Mouse (Mus musculus): ENCODE data around the gene Ccdc86. TPM values are rescaled to one million over a fixed set of nuclear protein-coding genes. Genes with fewer than 3 reads are reported as not detected.
A peak's percentile ranks its signal among the peaks of the same experiment; 100 is the strongest.

Gene Ccdc86
- polyA plus RNA-seq, 1 experiment from 2014 or later = 33.2 TPM

- H3K27ac ChIP-seq = no peak overlapping the region
- H3K4me1 ChIP-seq (replicated peaks) = no peaks in the 10 kb centered on the region
- H3K36me3 ChIP-seq = no peaks in the 10 kb centered on the region
- ATAC-seq (ENCODE audit: insufficient number of reproducible peaks, insufficient read depth, low FRiP score, low TSS enrichment, low read depth) = no peak
- H3K9me3 ChIP-seq = 0 out of 2 replicates have a peak, but pooled peaks cover 6% of the 10 kb centered on the region
- no peak overlapping the region for H3K4me2 ChIP-seq
- WGBS = 83% methylated on average over 2 of the region's 2 CpGs
- no peaks in the 10 kb centered on the region for H3K27me3 ChIP-seq
- no peak overlapping the region for H3K9ac ChIP-seq (replicated peaks)
- H3K4me3 ChIP-seq (replicated peaks) = no peak overlapping the region
Measured at GRCm38 (mm10) chr19:10975187-10975586, 26.1 kb upstream of the Ccdc86 start.

GRCm38 (mm10) chr19:10974238-10974865 lies 25.3 kb upstream of the Ccdc86 start, which contains the start of gene Ms4a10:
TSS of gene Ms4a10 (minus strand) at chr19:10974670.
- Histone ChIP-seq H3K9ac (replicated peaks) (no peak within 1 kb of the TSS), H3K4me3 (replicated peaks) (no peak within 1 kb of the TSS), H3K36me3 (no peaks in the 10 kb centered on the region), H3K4me1 (replicated peaks) (no peaks in the 10 kb centered on the region), H3K27ac (no peak within 1 kb of the TSS; the same call in 1 of the 2 replicates), H3K9me3 (0 out of 2 replicates have a peak, but pooled peaks cover 6% of the 10 kb centered on the region), H3K4me2 (no peak within 1 kb of the TSS), H3K27me3 (no peaks in the 10 kb centered on the region)
- peak; percentile 52; the same call in 1 of the 2 replicates for ATAC-seq (ENCODE audit: insufficient number of reproducible peaks, insufficient read depth, low FRiP score, low TSS enrichment, low read depth)
- WGBS = 23% methylated on average over 4 of the region's 4 CpGs

- H3K27me3 ChIP-seq = no peaks in the 10 kb centered on the region
- WGBS = 22% methylated on average over 2 of the region's 2 CpGs
- no peaks in the 10 kb centered on the region for H3K4me1 ChIP-seq (replicated peaks)
- H3K9ac ChIP-seq (replicated peaks) = no peak overlapping the region
- H3K4me2 ChIP-seq = no peak overlapping the region
- 0 out of 2 replicates have a peak, but pooled peaks cover 6% of the 10 kb centered on the region for H3K9me3 ChIP-seq
- H3K27ac ChIP-seq = no peak overlapping the region
- no peak for ATAC-seq (ENCODE audit: insufficient number of reproducible peaks, insufficient read depth, low FRiP score, low TSS enrichment, low read depth)
- H3K4me3 ChIP-seq (replicated peaks) = no peak overlapping the region
- no peaks in the 10 kb centered on the region for H3K36me3 ChIP-seq
Measured at GRCm38 (mm10) chr19:10973187-10973586, 24.1 kb upstream of the Ccdc86 start.

GRCm38 (mm10) chr19:10972660-10973059 lies 23.6 kb upstream of the Ccdc86 start:
- 60% methylated on average over 3 of the region's 3 CpGs for WGBS

GRCm38 (mm10) chr19:10970457-10970856 lies 21.4 kb upstream of the Ccdc86 start:
- no peak for ATAC-seq (ENCODE audit: insufficient number of reproducible peaks, insufficient read depth, low FRiP score, low TSS enrichment, low read depth)
- WGBS = 79% methylated on average over 3 of the region's 3 CpGs
- Histone ChIP-seq H3K9ac (replicated peaks) (no peak overlapping the region), H3K9me3 (0 out of 2 replicates have a peak, but pooled peaks cover 6% of the 10 kb centered on the region), H3K4me3 (replicated peaks) (no peak overlapping the region), H3K27me3 (peaks cover 5% of the 10 kb centered on the region; the same call in 1 of the 2 replicates), H3K36me3 (no peaks in the 10 kb centered on the region), H3K4me1 (replicated peaks) (no peaks in the 10 kb centered on the region), H3K4me2 (no peak overlapping the region), H3K27ac (no peak overlapping the region)

More at GRCm38 (mm10) chr19:10972660-10973059, 23.6 kb upstream of the Ccdc86 start:
- 0 out of 2 replicates have a peak, but pooled peaks cover 6% of the 10 kb centered on the region for H3K9me3 ChIP-seq
- no peaks in the 10 kb centered on the region for H3K36me3 ChIP-seq
- H3K4me1 ChIP-seq (replicated peaks) = no peaks in the 10 kb centered on the region
- ATAC-seq (ENCODE audit: insufficient number of reproducible peaks, insufficient read depth, low FRiP score, low TSS enrichment, low read depth) = no peak
- H3K9ac ChIP-seq (replicated peaks) = no peak overlapping the region
- no peaks in the 10 kb centered on the region for H3K27me3 ChIP-seq
- no peak overlapping the region for H3K4me2 ChIP-seq
- H3K27ac ChIP-seq = no peak overlapping the region
- H3K4me3 ChIP-seq (replicated peaks) = no peak overlapping the region

GRCm38 (mm10) chr19:10968578-10968977 lies 19.5 kb upstream of the Ccdc86 start:
- peaks cover 8% of the 10 kb centered on the region; the same call in 1 of the 2 replicates for H3K27me3 ChIP-seq
- H3K9ac ChIP-seq (replicated peaks) = no peak overlapping the region
- no peak for ATAC-seq (ENCODE audit: insufficient number of reproducible peaks, insufficient read depth, low FRiP score, low TSS enrichment, low read depth)
- no peak overlapping the region for H3K4me3 ChIP-seq (replicated peaks)
- no peaks in the 10 kb centered on the region for H3K4me1 ChIP-seq (replicated peaks)
- H3K9me3 ChIP-seq = 0 out of 2 replicates have a peak, but pooled peaks cover 6% of the 10 kb centered on the region
- WGBS = 86% methylated on average over 7 of the region's 7 CpGs
- H3K27ac ChIP-seq = no peak overlapping the region
- H3K4me2 ChIP-seq = no peak overlapping the region
- H3K36me3 ChIP-seq = no peaks in the 10 kb centered on the region

GRCm38 (mm10) chr19:10965721-10966120 lies 16.7 kb upstream of the Ccdc86 start:
- H3K4me2 ChIP-seq = no peak overlapping the region
- 85% methylated on average over 7 of the region's 7 CpGs for WGBS
- H3K4me3 ChIP-seq (replicated peaks) = no peak overlapping the region
- H3K4me1 ChIP-seq (replicated peaks) = no peaks in the 10 kb centered on the region
- H3K9ac ChIP-seq (replicated peaks) = no peak overlapping the region
- H3K36me3 ChIP-seq = no peaks in the 10 kb centered on the region
- ATAC-seq (ENCODE audit: insufficient number of reproducible peaks, insufficient read depth, low FRiP score, low TSS enrichment, low read depth) = no peak
- H3K9me3 ChIP-seq = no peaks in the 10 kb centered on the region
- H3K27ac ChIP-seq = no peak overlapping the region
- H3K27me3 ChIP-seq = peaks cover 23% of the 10 kb centered on the region

- peaks cover 42% of the 10 kb centered on the region for H3K27me3 ChIP-seq
- no peak overlapping the region for H3K27ac ChIP-seq
- H3K36me3 ChIP-seq = no peaks in the 10 kb centered on the region
- ATAC-seq (ENCODE audit: insufficient number of reproducible peaks, insufficient read depth, low FRiP score, low TSS enrichment, low read depth) = peak; percentile 27; the same call in 1 of the 2 replicates
- no peak overlapping the region for H3K9ac ChIP-seq (replicated peaks)
- 46% methylated on average over 12 of the region's 12 CpGs for WGBS
- H3K4me1 ChIP-seq (replicated peaks) = peaks cover 6% of the 10 kb centered on the region
- no peaks in the 10 kb centered on the region for H3K9me3 ChIP-seq
- no peak overlapping the region for H3K4me3 ChIP-seq (replicated peaks)
- H3K4me2 ChIP-seq = peak overlapping the region; percentile 26; the same call in 1 of the 2 replicates
Measured at GRCm38 (mm10) chr19:10959978-10960346, 10.9 kb upstream of the Ccdc86 start.

GRCm38 (mm10) chr19:10959085-10959977 lies 10.3 kb upstream of the Ccdc86 start:
- Histone ChIP-seq H3K27ac (no peak overlapping the region), H3K9me3 (no peaks in the 10 kb centered on the region), H3K4me1 (replicated peaks) (peaks cover 6% of the 10 kb centered on the region), H3K27me3 (peaks cover 42% of the 10 kb centered on the region), H3K4me2 (peak overlapping the region; percentile 26; the same call in 1 of the 2 replicates), H3K4me3 (replicated peaks) (no peak overlapping the region), H3K36me3 (no peaks in the 10 kb centered on the region), H3K9ac (replicated peaks) (no peak overlapping the region)
- WGBS = 32% methylated on average over 11 of the region's 11 CpGs
- peak; percentile 28; the same call in 1 of the 2 replicates for ATAC-seq (ENCODE audit: insufficient number of reproducible peaks, insufficient read depth, low FRiP score, low TSS enrichment, low read depth)

- no peak overlapping the region for H3K9ac ChIP-seq (replicated peaks)
- no peaks in the 10 kb centered on the region; the same call in 1 of the 2 replicates for H3K36me3 ChIP-seq
- 72% methylated on average over 11 of the region's 11 CpGs for WGBS
- peaks cover 12% of the 10 kb centered on the region for H3K4me1 ChIP-seq (replicated peaks)
- no peak overlapping the region for H3K4me3 ChIP-seq (replicated peaks)
- H3K9me3 ChIP-seq = no peaks in the 10 kb centered on the region
- no peak overlapping the region for H3K27ac ChIP-seq
- H3K27me3 ChIP-seq = peaks cover 12% of the 10 kb centered on the region
- H3K4me2 ChIP-seq = no peak overlapping the region
- ATAC-seq (ENCODE audit: insufficient number of reproducible peaks, insufficient read depth, low FRiP score, low TSS enrichment, low read depth) = peak; percentile 69
Measured at GRCm38 (mm10) chr19:10952021-10952939, 3.2 kb upstream of the Ccdc86 start.
